Mouse (Mus musculus) MEL (cell line): ENCODE measurements around the gene Nvl. TPM values are rescaled to one million over a fixed set of nuclear protein-coding genes. Genes with fewer than 3 reads are reported as not detected.

Experiments used
- DNase-seq: peaks from one replicate; pipeline ENCODE4 v3.0.0; 2011; ENCODE audit warnings: low read depth, low spot score
- H3K27ac ChIP-seq: 2 replicates; pipeline ENCODE4 v1.5.1; 2012; ENCODE audit warnings: low read depth, mild to moderate bottlenecking, control low read depth, low read length, moderate library complexity; ENCODE audit not compliant: control insufficient read depth
- H3K27me3 ChIP-seq, 2 experiments: fragments of 150-350 bp in 1 of 2; sonication (generic) in 1 of 2; 2 replicates each; pipeline ENCODE4 v1.6.1; 2012; ENCODE audit warnings: low read length in 2 of 2, mild to moderate bottlenecking in 2 of 2, improper control_type of control experiment in 1 of 2, moderate library complexity in 1 of 2; ENCODE audit not compliant: insufficient read depth in 2 of 2, control insufficient read depth in 1 of 2
- H3K36me3 ChIP-seq, 2 experiments: 2 replicates each; pipeline ENCODE4 v1.6.1; 2012 to 2014; ENCODE audit warnings: low read length in 2 of 2, improper control_type of control experiment in 1 of 2, inconsistent platforms in 1 of 2, mild to moderate bottlenecking in 1 of 2; ENCODE audit not compliant: insufficient read depth in 2 of 2, control insufficient read depth in 1 of 2
- H3K4me1 ChIP-seq, 2 experiments: fragments of 150-350 bp in 1 of 2; sonication (generic) in 1 of 2; 2 replicates each; pipeline ENCODE4 v1.6.1; 2012; ENCODE audit warnings: low read length in 2 of 2, improper control_type of control experiment in 1 of 2, mild to moderate bottlenecking in 1 of 2; ENCODE audit not compliant: insufficient read depth in 2 of 2, control insufficient read depth in 1 of 2
- H3K4me3 ChIP-seq, 2 experiments: fragments of 150-350 bp in 1 of 2; sonication (generic) in 1 of 2; 2 replicates each; pipeline ENCODE4 v1.5.1; 2012; ENCODE audit warnings: low read depth in 2 of 2, low read length in 2 of 2, mild to moderate bottlenecking in 2 of 2, moderate library complexity in 2 of 2, control low read depth in 1 of 2, improper control_type of control experiment in 1 of 2; ENCODE audit not compliant: control insufficient read depth in 1 of 2, insufficient read depth in 1 of 2
- H3K79me2 ChIP-seq: 2 replicates; pipeline ENCODE4 v1.6.1; 2012; ENCODE audit warnings: mild to moderate bottlenecking, low read length, moderate library complexity; ENCODE audit not compliant: control insufficient read depth, poor library complexity, insufficient read depth
- H3K9ac ChIP-seq: 2 replicates; pipeline ENCODE4 v1.6.1; 2012; ENCODE audit warnings: low read depth, mild to moderate bottlenecking, control low read depth, low read length, moderate library complexity; ENCODE audit not compliant: control insufficient read depth, poor library complexity, severe bottlenecking
- H3K9me3 ChIP-seq: fragments of 150-350 bp; sonication (generic); replicated peaks from 2 replicates; pipeline ENCODE4 v1.6.1; 2012; ENCODE audit warnings: mild to moderate bottlenecking, low read length, improper control_type of control experiment, moderate library complexity; ENCODE audit not compliant: insufficient read depth
- CHD1 ChIP-seq: IDR thresholded peaks from 2 replicates; pipeline ENCODE4 v1.6.1; 2012; ENCODE audit warnings: low read depth, mild to moderate bottlenecking, inconsistent platforms, low read length, improper control_type of control experiment
- CTCF ChIP-seq, 3 experiments: IDR thresholded peaks in 2 of 3; conservative IDR thresholded peaks in 1 of 3; 2 replicates each; pipeline ENCODE4 v1.5.1; 2011 to 2012; ENCODE audit warnings: low read length in 3 of 3, low read depth in 2 of 3, mild to moderate bottlenecking in 2 of 3, improper control_type of control experiment in 1 of 3, inconsistent platforms in 1 of 3, mixed read lengths in 1 of 3, moderate library complexity in 1 of 3; ENCODE audit not compliant: control insufficient read depth in 1 of 3, insufficient read depth in 1 of 3, poor library complexity in 1 of 3, severe bottlenecking in 1 of 3
- E2F4 ChIP-seq: IDR thresholded peaks from 2 replicates; pipeline ENCODE4 v1.6.1; 2011; ENCODE audit warnings: low read depth, low read length, improper control_type of control experiment, borderline replicate concordance
- ELF1 ChIP-seq: IDR thresholded peaks from 2 replicates; pipeline ENCODE4 v1.6.1; 2014; ENCODE audit warnings: low read depth, mild to moderate bottlenecking, inconsistent platforms, low read length, improper control_type of control experiment, moderate library complexity
- EP300 ChIP-seq, 2 experiments: IDR thresholded peaks; 2 replicates each; pipeline ENCODE4 v1.6.1; 2011; ENCODE audit warnings: improper control_type of control experiment in 2 of 2, low read length in 2 of 2, low read depth in 1 of 2, mild to moderate bottlenecking in 1 of 2
- ETS1 ChIP-seq: IDR thresholded peaks from 2 replicates; pipeline ENCODE4 v1.6.1; 2012; ENCODE audit warnings: low read depth, mild to moderate bottlenecking, inconsistent platforms, low read length, improper control_type of control experiment, moderate library complexity
- GATA1 ChIP-seq: IDR thresholded peaks from 2 replicates; pipeline ENCODE4 v1.6.1; 2011; ENCODE audit warnings: low read depth, low read length, improper control_type of control experiment
- MAZ ChIP-seq: IDR thresholded peaks from 2 replicates; pipeline ENCODE4 v1.6.1; 2012; ENCODE audit warnings: low read depth, mild to moderate bottlenecking, inconsistent platforms, low read length, improper control_type of control experiment
- MYC ChIP-seq: IDR thresholded peaks from 2 replicates; pipeline ENCODE4 v1.6.1; 2011; ENCODE audit warnings: low read depth, mild to moderate bottlenecking, low read length, improper control_type of control experiment, moderate library complexity
- POLR2A ChIP-seq, 2 experiments: IDR thresholded peaks; 2 replicates each; pipeline ENCODE4 v1.6.1; 2011 to 2012; ENCODE audit warnings: low read length in 2 of 2, mild to moderate bottlenecking in 2 of 2, control low read depth in 1 of 2, improper control_type of control experiment in 1 of 2, low read depth in 1 of 2, moderate library complexity in 1 of 2; ENCODE audit not compliant: control insufficient read depth in 1 of 2, insufficient read depth in 1 of 2, poor library complexity in 1 of 2
- POLR2AphosphoS5 ChIP-seq: IDR thresholded peaks from 2 replicates; pipeline ENCODE4 v1.6.1; 2012; ENCODE audit warnings: low read depth, borderline replicate concordance, mild to moderate bottlenecking, inconsistent platforms, low read length, moderate library complexity, mixed read lengths
- RCOR1 ChIP-seq: IDR thresholded peaks from 2 replicates; pipeline ENCODE4 v1.6.1; 2012; ENCODE audit warnings: low read depth, mild to moderate bottlenecking, inconsistent platforms, low read length, improper control_type of control experiment
- SMC3 ChIP-seq: IDR thresholded peaks from 2 replicates; pipeline ENCODE4 v1.6.1; 2011; ENCODE audit warnings: low read depth, low read length, improper control_type of control experiment
- TCF12 ChIP-seq: IDR thresholded peaks from 2 replicates; pipeline ENCODE4 v1.6.1; 2014; ENCODE audit warnings: low read depth, mild to moderate bottlenecking, inconsistent platforms, low read length, improper control_type of control experiment, moderate library complexity
- USF1 ChIP-seq: IDR thresholded peaks from 2 replicates; pipeline ENCODE4 v1.6.1; 2014; ENCODE audit warnings: low read depth, mild to moderate bottlenecking, inconsistent platforms, low read length, improper control_type of control experiment, moderate library complexity
- ZMIZ1 ChIP-seq: IDR thresholded peaks from 2 replicates; pipeline ENCODE4 v1.6.1; 2012; ENCODE audit warnings: low read depth, mild to moderate bottlenecking, inconsistent platforms, low read length, improper control_type of control experiment, moderate library complexity
- polyA plus RNA-seq, 2 experiments: library from polyadenylated mRNA; stranded (reverse) in 1 of 2; unstranded in 1 of 2; fragments of >175 nt in 1 of 2; fragments of >200 nt in 1 of 2; gene quantifications; 2 replicates each; pipeline versions ENCODE4 v1.2.1 to v1.2.4; 2012; ENCODE audit warnings: low replicate concordance in 2 of 2, low read depth in 1 of 2; ENCODE audit not compliant: insufficient read length in 2 of 2, insufficient read depth in 1 of 2, missing spikeins in 1 of 2
- total RNA-seq: library from RNA; depleted of rRNA; stranded (reverse); fragments of 300-350 nt; gene quantifications from 2 replicates; pipeline ENCODE4 v1.2.3, GENCODE M21; 2012

The Nvl gene
- total and polyA plus RNA-seq, 3 experiments, result 21.0 to 29.8 TPM; not detected in 1

- H3K36me3 ChIP-seq, result peaks cover 0 to 63% of the 10 kb centered on the region in 2 experiments; a peak in 3 of 4 replicates
- TF ChIP-seq E2F4, result no peak
- TF ChIP-seq USF1, result no peak
- TF ChIP-seq MAZ, result no peak
- TF ChIP-seq MYC, result no peak
- TF ChIP-seq RCOR1, result no peak
- TF ChIP-seq ZMIZ1, result no peak
- no peak for TF ChIP-seq EP300 (IDR thresholded peaks at IDR 0.05; ENCODE audit: low read depth in 1 of 2, low read length in 2 of 2)
- TF ChIP-seq CTCF (IDR thresholded peaks at IDR 0.05 in 2 of 3, conservative IDR thresholded peaks at IDR 0.05 in 1 of 3; ENCODE audit: control insufficient read depth in 1 of 3, insufficient read depth in 1 of 3, low read depth in 2 of 3, low read length in 3 of 3, poor library complexity in 1 of 3, severe bottlenecking in 1 of 3), result no peak
- TF ChIP-seq CHD1, result no peak
- TF ChIP-seq GATA1, result no peak
- TF ChIP-seq ELF1, result no peak
- TF ChIP-seq POLR2AphosphoS5, result no peak
- TF ChIP-seq POLR2A (IDR thresholded peaks at IDR 0.05; ENCODE audit: control insufficient read depth in 1 of 2, insufficient read depth in 1 of 2, low read depth in 1 of 2, low read length in 2 of 2, poor library complexity in 1 of 2), result no peak
- no peak for TF ChIP-seq TCF12
Observed at GRCm38 (mm10) chr1:181125916-181126315, 18.1 kb downstream of the Nvl start.

GRCm38 (mm10) chr1:181124145-181124544 lies 19.9 kb downstream of the Nvl start:
- Histone ChIP-seq H3K4me1 (peaks cover 0 to 2% of the 10 kb centered on the region in 2 experiments; a peak in 1 of 4 replicates), H3K9ac (no peak overlapping the region), H3K9me3 (no peaks in the 10 kb centered on the region; the same call in 1 of the 2 replicates), H3K27me3 (no peaks in the 10 kb centered on the region), H3K4me3 (no peak overlapping the region), H3K36me3 (peaks cover 0 to 64% of the 10 kb centered on the region in 2 experiments; a peak in 3 of 4 replicates), H3K79me2 (no peaks in the 10 kb centered on the region), H3K27ac (no peak overlapping the region)
- no peak for DNase-seq
- TF ChIP-seq SMC3, result no peak
- peak; percentile 57; the same call in 1 of the 2 replicates for TF ChIP-seq ETS1
- no peak for TF ChIP-seq E2F4

More at GRCm38 (mm10) chr1:181125916-181126315, 18.1 kb downstream of the Nvl start:
- no peak overlapping the region for H3K4me3 ChIP-seq
- no peak overlapping the region for H3K9ac ChIP-seq
- no peaks in the 10 kb centered on the region for H3K27me3 ChIP-seq
- H3K79me2 ChIP-seq, result no peaks in the 10 kb centered on the region
- peaks cover 0 to 2% of the 10 kb centered on the region in 2 experiments; a peak in 1 of 4 replicates for H3K4me1 ChIP-seq
- DNase-seq, result no peak
- H3K9me3 ChIP-seq, result no peaks in the 10 kb centered on the region; the same call in 1 of the 2 replicates
- no peak overlapping the region for H3K27ac ChIP-seq
